Mouse (Mus musculus): ENCODE measurements at regions not wholly inside any gene's neighbourhood (a gene's known extent, or its start where the extent isn't known, plus 50 kb on each side); places are given as distances from the start of the nearest gene placed in this dataset.

DNA sequence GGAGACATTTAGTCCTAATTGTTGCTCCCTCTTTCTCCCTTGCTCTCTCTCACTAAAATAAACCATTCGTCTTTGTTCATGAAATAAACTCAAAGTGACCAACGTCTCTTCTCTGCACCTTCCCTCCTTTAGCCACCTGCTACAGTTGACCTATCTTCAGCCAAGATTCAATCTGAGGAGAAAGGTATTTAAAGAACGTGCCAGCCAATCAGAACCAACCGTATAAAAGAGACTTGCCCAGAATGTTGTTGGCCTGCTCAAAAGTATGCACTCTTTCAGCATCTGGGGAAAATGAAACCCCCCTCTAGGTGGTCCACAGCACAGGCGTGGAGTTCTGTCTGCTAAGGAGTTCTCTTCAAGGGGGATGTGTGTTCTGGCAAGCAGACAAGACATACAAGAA, 60.0 kb upstream of the Fer start:
- no peak for DNase-seq

DNA sequence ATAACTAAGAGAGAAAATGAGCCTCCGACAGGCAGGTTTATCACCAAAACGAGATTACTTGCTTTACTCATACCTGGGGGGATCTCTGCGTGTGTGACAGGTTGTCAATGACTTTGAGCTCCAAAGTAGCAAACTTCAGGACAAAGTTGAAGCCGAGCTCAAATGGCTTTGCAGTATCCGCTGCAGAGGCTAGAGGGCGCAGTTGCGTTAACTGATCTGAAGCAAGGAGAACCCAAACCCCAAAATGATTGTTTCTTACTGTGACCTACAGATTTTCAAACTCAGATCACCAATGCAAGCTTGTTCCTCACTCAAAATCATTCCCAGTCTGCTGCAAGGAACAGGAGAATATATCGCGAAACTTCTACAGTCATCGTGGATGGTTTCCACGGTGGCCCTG, 59.3 kb upstream of the Fer start:
- peak; percentile 79 to 88 for DNase-seq

DNA sequence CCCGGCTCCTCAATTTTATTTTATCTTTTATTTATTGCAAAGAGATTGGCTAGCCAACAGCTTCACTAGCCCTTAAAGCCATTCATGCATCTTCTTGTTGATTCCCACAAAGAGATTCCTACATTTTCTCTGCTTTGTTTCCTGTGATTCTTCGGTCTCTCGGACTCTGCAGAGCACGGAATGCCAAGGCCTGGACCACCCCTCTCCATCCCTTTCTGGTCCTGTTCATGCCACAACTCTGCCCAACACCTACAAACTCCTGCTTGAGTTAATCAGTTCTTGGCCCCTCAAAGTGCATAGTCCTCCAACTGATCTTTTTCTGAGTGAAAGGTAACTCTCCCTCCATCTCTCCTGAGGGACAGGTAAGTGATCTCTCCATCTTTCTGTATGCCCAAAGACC, 58.4 kb upstream of the Fer start:
- no peak for DNase-seq

DNA sequence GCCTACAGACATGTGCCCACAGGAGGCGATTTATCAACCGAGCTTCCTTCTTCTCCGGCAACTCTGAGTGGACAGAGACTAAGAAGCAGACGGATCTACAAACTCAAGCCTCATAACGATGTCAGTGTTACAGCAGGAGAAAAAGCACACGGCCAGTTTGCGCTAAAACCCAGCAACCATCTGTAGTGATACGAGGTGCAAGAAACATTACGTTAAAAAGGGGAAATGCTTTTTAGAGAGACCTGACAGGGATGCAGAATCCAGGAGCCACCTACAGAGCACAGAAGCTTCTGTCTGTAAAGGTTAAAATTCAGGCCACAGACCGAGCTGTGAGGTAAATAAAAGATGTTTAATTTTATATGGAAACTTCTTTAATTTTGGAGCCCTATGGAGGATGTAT, 56.5 kb upstream of the Fer start:
- no peak for DNase-seq

DNA sequence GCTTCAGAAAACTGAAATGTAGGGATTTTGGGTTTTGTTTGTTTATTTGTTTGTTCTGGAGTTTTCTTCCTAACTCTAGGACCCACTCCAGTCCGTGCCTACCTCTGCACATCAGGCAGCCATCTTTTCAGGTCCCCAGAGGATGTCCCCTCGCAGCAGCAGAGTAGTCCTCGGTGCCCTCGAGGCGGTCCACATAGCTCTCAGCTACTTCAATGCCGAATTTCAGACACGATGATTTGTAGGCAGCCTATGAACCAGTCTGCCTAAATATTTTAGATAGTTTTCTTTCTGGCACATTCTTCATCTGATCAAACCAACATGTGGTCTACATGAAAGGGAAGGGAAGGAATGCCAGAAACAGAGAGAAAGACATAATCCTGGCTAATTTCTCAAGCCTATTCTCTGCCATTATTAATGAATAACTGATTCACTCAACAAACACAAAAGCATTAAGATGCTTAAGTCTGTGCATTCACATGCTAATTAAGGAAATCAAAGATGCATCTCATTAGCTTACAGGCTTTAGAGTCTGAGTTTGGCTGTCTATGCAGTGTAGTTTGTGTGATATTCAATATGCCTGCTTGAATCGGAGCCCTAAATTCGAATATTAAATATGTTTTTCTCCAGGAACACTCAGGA, 55.2 kb upstream of the Fer start:
- DNase-seq, result no peak

DNA sequence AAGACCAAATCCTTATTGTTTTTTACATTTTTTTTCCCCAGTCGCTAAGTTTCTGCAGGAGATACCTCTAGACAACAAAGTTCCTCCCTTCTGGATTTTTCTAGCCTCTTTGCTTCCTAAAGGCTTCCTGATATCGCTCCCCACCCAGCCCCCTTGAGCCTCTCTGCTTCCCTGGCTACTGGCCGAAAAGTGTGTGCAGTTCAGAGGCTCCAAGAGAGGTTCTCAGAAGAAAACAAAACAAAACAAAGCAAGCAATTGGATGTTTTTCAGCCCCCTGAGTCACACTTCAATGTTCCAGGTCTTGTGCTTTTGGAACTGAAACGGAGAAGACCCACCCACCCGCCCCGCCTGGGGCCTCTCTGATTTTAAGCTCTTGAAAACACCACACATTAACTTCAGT, 54.1 kb upstream of the Fer start:
- no peak for DNase-seq

DNA sequence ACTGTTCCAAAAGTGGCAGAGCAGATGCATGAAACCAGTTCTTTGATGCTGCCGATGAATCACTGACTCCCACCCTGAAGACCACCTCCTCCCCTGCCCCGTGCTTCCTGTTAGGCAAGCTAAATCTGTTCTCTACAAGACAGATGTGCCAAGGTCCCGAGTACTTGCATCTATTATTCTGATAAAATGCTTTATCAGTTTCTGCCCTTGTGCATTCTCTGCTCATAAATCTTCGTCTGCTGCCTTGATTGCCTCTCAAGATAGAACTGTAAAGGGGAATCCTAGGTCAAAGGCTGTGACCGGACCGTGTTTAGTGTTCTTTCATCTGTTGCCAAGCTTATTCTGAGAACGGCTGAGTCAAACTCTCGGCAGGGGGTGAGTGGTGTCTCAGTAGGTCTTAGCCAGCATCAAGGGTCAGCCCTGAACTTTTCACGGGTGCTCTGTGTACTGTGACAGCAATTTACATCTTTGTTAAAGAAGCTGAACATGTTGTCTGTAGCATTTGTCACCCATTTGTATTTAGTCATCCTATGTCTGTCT, 51.5 kb upstream of the Fer start:
- DNase-seq, result no peak

DNA sequence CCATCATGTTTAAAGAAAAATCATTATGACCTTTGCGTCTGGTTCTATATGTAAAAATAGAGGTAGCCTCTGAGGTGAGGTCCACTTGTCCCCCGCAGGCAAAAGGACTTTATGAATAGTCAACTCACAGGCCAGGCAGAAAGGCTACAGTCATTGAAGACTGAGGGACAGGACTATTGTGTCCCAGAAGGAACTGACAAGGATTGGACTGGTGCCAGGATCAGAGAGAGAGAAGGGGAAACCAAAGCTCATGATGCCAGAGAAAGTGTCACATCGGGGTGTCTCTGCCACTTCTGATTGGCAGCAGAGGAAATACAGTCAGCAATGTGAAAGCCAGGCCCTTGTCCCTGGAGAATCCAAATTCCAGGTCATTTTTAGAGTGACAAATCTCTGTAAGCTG, 50.3 kb upstream of the Fer start:
- peak; percentile 8 to 30 for DNase-seq
